Mouse (Mus musculus): ENCODE data around the gene Runx1.
A peak's percentile ranks its signal among the peaks of the same experiment; 100 is the strongest.

The Runx1 gene

GRCm38 (mm10) chr16:92699531-92700397 is 126.2 kb downstream of the Runx1 start:
- DNase-seq (ENCODE audit: low read depth, low spot score): no peak

DNA sequence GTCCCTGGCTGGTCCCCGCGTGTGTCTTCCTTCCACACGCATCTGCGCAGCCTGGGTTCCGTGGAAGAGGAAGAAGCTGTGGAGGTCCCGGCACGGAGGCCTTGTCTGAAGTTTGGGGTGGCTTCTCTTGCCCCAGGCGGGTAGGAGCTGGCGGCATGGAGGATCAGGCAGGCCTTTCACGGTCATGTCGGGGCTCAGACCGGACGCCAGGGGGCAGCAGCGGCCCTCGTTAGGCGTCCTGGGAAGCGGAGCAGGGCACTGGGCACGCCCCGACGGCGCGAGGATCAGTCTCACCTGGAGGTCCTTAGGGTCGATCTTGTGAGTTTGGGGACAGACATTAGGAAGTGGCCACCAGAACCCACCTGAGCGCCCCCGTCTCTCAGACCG is 127.3 kb downstream of the Runx1 start:
- peak; percentile 79 for DNase-seq (ENCODE audit: low read depth, low spot score)

DNA sequence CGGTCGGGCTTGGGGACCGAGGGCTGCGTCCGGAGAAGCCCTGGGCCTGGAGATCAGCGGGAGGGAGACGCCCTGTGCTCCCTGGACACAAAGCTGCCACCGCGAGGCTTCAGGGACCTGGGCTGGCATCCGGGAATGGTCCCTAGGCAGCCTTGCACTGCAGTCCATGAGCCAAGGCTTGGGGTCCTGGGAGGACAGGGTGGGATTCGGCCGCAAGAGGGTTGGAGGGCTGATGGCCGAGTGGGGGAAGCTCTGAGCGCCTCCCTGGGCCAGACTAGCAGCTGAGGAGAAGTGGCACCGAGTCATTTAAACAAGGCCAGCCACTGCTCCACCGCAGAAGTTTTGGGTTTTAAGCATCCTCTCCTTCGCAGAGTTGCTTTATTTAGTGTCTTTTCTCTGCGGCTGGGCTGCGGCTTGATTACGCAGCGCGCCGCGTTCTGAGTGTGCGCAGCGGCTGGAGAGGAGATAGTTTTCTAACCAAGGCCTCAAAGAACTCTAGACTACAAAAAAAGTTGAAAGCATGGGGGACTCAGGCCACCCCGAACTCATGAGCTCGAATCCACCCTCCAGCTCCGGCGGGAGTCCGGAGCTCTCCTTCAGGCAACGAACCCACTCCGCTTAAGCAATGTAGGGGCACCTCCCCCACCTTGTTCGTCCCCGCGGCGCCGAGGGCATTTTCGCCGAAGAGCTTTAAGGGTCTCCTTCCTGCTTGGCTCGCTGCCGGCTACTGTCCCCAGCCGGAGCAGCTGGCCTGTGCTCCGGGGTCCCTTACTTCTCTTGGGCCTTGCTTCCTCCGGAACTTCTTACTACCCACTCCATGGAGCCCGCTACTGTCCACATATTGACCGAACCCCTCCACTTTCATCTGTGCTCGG is 128.0 kb downstream of the Runx1 start:
- DNase-seq (ENCODE audit: low read depth, low spot score): peak; percentile 62

DNA sequence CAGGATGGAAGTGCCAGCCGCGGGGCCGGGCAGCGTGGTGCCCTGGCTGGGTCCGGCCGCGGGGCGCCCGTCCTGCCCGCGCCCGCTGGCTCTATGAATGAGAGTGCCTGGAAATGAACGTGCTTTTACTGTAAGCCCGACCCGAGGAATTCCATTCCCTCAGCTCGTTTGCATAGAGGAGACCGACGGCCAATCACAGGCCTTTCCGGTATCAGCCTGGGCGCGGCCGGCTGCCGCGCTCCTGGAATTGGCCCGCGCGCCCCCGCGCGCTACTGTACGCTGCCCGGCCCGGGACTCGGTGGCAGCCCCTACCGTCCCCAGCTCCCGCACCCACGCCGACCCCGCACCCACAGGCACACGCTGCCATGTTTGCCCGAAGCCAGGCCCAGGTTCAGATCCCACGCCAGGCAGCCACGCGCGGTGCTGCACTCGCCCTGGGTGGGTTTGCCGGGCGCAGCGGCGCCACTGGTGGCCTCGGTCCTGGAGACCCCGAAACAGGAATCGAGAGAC is 128.7 kb downstream of the Runx1 start:
- peak; percentile 95 for DNase-seq (ENCODE audit: low read depth, low spot score)

DNA sequence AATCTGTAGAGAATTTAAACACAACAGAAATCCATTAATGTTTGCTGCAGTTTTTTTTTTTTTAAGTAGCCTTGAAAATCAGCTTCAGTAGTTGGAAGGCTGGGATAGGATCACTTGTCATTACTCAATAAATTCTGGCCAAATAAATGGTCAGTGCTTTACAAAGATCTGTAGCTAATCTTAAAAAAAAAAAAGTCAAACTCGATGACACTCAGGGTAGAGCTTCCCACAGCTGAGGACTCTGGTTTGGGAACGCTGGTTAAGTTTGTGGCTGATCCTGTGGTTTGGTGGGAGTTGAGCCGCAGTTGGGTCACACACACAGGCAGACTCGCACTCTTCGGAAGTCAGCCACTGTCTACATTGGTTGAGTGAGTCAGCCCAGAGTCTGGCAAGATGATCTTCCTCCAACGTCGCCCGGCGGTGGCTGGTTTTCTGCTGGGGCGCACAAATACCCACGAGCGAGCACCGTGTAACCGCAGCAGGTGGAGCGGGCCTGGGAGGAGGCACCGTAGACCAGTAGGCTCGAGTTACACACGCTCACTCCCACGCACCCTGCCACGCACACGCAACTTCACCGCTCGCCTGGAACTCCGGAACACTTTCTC is 129.4 kb downstream of the Runx1 start:
- peak; percentile 92 for DNase-seq (ENCODE audit: low read depth, low spot score)

DNA sequence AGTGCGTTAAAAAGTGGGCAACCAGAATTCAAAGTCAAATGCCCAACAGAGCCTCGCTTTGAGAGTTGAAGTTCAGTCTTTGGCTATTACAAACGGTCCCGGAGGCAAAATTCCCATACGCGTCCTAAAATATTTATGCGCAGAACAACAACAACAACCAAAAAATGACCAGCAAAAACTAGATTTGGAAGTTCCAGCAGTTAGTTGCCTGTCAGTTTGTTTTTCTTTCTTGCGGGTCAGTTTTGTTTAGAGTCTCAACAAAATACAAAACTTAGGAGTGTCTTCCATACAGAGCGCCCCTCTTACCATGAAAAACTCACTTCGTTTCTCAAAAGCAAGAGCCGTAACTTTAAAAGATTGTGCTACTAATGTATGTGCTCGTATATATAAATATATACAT is 130.0 kb downstream of the Runx1 start:
- no peak for DNase-seq (ENCODE audit: low read depth, low spot score)

GRCm38 (mm10) chr16:92695200-92695921 is 130.6 kb downstream of the Runx1 start:
- peak; percentile 63 for DNase-seq (ENCODE audit: low read depth, low spot score)

- peak; percentile 64 for DNase-seq (ENCODE audit: low read depth, low spot score)
These were observed 131.3 kb downstream of the Runx1 start for GRCm38 (mm10) chr16:92694496-92695106.

DNA sequence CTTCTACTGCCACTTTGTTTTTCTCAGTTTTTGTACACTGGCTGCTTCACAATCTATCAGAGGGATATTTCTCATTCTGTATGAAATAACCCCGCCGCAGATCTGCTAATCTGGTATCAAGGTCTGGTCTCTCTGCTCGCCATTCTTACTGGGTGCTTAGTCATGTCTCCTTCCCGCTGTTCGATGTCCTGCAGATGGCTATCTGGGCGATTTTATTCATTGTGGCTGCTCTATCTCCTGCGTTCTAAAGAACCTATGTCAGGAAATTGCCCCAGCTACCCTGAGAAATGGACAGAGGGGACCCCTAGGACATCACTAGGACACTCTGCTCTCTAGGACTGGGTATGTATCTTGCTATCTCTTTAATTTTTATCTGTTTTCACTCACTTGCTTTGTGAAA is 135.2 kb downstream of the Runx1 start:
- DNase-seq (ENCODE audit: low read depth, low spot score): no peak

GRCm38 (mm10) chr16:92688941-92689340 is 137.0 kb downstream of the Runx1 start:
- DNase-seq (ENCODE audit: low read depth, low spot score): no peak

DNA sequence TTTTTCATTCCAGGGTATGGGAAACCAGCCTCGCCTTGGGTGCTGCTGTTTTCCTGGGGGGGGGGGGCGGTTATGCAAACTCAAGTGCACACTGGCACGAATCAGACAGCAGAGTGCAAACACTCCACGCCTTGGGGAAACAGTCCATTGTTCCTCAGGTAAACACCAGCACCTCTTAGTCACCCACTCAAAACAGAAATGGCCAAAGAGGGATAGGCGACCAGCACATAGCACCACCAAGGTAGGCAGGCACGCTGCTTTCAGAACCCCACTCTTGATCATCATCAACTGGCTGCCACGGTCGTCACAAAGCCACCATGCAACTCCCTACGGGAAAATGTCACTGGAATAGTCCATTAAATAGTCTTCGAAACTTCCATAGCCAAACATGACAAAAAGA is 139.0 kb downstream of the Runx1 start:
- DNase-seq (ENCODE audit: low read depth, low spot score): no peak

DNA sequence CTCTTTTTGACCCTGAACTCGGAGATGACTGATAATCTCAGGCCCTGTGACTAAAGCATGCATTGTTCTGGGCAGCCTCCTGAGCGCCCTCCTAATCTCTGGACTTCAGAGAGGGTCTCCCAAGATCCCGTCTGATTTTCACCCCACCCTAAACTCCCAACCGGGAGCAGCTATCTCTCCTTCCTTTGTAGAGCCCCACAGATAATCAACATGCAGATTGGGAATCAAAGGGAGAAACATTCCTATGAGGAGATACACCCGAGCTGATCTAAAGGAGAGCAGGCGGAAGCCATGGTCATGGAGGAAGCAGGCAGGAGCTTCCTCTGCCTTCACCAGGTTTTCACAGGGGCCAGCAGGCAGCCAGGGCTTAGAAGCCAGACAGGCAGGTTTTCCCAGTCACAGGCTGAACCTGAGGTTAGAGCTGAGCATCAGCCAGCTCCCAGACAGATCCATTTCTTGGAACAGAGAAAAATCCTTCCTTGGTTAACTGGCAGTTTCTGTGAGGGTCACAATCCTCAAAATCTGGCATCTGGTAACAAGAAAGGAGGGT is 140.1 kb downstream of the Runx1 start:
- no peak for DNase-seq (ENCODE audit: low read depth, low spot score)

- DNase-seq (ENCODE audit: low read depth, low spot score): peak; percentile 42
These were observed 141.3 kb downstream of the Runx1 start for GRCm38 (mm10) chr16:92684423-92685211.

- peak; percentile 28 for DNase-seq (ENCODE audit: low read depth, low spot score)
These were observed 149.3 kb downstream of the Runx1 start for GRCm38 (mm10) chr16:92676630-92677029.

- no peak for DNase-seq (ENCODE audit: low read depth, low spot score)
These were observed 150.3 kb downstream of the Runx1 start for GRCm38 (mm10) chr16:92675677-92676076.

DNA sequence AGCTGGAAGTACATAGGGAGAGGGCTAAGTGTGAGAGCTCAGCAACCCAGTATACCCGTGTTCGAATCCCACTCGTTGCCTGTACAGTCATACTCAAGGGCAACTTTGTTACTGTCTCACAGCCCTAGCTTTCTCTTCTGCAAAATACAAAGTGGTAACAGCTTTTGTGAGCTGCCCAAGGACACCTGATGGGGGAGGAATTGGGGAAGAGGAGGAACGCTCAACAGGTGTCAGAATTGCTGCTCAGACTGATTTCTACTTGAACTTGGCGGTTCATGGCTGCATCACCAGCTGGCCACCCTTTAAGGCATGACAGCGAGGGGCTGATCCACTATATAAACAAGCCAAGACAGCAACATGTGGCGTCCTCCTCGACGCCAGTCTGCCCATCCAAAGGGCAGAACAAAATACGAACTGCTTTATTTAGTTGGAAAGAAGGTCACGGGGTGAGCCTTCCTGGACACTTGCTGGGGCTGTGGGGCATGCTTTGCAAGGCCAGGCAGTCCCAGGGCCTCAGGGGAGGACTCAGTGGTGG is 151.0 kb downstream of the Runx1 start:
- DNase-seq (ENCODE audit: low read depth, low spot score): no peak

GRCm38 (mm10) chr16:92674121-92674816 is 151.7 kb downstream of the Runx1 start:
- no peak for DNase-seq (ENCODE audit: low read depth, low spot score)

DNA sequence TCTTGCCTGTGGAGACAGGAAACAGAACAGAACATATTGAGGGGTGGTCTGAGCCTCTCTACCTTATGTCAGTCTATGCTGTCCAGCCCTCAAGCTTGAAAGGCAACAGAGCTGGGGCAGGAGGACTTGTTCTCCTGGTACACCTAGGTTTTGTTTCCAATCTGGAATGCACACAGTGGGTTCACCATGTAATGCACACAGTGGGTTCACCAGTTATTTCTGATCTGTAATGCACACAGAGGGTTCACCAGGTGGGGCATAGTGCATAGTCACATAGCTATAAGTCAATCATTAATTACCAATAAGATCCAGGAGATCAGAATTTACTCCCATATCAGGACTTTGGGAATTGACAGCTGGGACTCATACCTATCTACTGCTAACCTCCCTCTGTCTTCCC is 157.1 kb downstream of the Runx1 start:
- DNase-seq (ENCODE audit: low read depth, low spot score): no peak

DNA sequence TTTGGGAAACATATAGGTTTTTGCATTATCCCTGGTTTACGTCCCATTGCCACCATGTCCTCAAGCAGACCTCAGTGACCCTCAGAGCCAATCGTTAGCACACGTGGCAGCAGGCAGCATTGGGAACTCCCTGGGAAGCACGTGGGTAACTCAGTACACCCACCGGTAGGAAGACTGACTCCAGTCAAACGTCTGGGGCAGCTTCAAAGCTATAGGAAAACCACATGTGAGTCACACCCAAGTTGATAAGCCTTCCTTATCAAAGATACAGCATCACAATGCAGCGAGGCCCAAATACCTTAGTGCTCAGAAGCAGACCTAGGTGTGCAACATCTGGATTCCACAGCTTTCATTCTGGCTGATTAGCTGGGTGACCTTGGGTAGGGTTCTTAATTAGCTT is 164.2 kb downstream of the Runx1 start:
- DNase-seq (ENCODE audit: low read depth, low spot score): no peak
